Mouse (Mus musculus): ENCODE data around the gene Kcng3.

DNA sequence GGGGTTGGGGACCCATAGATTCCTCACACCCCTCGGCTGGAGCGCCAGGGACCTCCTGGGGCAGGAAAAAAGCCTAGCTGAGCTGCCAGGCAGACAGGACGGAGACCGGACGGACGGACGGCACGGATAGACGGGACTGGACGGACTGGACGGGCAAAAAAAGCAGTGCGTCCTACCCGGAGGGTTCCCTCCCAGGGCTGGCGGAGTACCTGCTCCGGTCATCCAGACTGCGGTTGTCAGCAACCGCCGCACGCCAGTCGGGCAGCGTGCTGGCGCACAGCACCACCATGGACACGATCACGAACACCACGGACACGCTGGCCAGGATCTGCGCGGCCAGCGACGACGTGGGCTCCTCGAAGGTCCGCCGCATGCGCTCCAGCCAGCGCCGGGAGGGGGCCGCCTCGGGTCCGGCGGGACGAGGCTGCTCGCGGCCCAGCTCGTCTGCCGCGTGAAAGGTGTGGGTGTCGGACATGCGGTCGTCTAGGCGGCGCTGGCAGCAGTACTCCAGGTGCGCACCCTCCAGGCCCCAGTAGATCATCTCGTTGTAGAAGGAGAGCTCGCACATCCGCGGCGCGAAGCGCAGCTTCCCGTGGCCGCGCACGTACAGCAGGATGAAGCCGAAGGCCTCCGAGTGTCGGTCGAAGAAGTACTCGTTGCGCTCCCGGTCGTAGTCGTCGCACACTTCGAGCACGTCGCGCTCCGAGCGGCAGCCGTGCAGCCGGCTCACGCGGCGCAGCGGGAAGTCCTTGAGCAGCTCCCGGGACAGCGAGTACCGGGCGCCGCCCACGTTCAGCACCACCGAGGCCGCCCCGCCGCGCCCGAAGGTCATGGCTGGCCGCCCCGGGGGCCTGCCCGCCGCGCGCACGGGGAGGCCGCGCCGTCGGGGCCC, 662 bp downstream of the Kcng3 start:
- no peak for TF ChIP-seq CTCF (IDR thresholded peaks at IDR 0.05; ENCODE audit: borderline replicate concordance, extremely low read depth, insufficient read depth, insufficient read length)
- TF ChIP-seq POLR2A (IDR thresholded peaks at IDR 0.05; ENCODE audit: borderline replicate concordance, extremely low read depth, insufficient read depth, insufficient read length, poor library complexity, severe bottlenecking) = no peak

All from brain, embryonic 14.5 days (tissue).